Mouse (Mus musculus) ES-Bruce4 (cell line): Measurements from ENCODE around the gene Ccdc8.

ENCODE experiments used
- CTCF ChIP-seq: IDR thresholded peaks from one replicate; pipeline ENCODE4 v1.8.1; 2011; ENCODE audit warnings: low read depth, low read length
- EP300 ChIP-seq: IDR thresholded peaks from 2 replicates; pipeline ENCODE4 v1.6.1; 2011; ENCODE audit warnings: low read depth, low read length; ENCODE audit not compliant: insufficient read depth
- POLR2A ChIP-seq: IDR thresholded peaks from one replicate; pipeline ENCODE4 v1.8.1; 2011; ENCODE audit warnings: low read length; ENCODE audit not compliant: insufficient read depth

DNA sequence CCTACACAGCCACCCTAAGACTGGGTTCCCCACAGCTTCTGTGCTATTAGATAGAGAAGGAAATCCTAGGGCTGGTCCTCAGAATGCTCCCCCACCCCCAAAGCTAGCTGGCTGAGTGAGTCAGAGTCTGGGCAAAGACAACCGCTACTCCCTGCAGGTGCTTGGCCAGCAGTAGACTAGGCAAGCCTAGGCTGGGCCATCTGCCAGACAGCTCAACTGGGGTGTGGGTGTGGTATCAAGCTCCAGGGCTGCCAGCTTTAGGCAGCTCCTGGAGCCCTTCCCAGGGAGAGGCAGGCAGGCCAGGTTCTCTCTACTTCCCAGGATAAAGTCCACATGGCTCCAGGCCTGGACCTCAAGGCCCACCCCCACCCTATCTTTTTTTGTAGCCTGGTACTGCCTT, 24.5 kb downstream of the Ccdc8 start:
- TF ChIP-seq CTCF (no peak), EP300 (no peak), POLR2A (no peak)
